8 mouse cellular contexts compared by ENCODE assay signal in the genomic region with DNA sequence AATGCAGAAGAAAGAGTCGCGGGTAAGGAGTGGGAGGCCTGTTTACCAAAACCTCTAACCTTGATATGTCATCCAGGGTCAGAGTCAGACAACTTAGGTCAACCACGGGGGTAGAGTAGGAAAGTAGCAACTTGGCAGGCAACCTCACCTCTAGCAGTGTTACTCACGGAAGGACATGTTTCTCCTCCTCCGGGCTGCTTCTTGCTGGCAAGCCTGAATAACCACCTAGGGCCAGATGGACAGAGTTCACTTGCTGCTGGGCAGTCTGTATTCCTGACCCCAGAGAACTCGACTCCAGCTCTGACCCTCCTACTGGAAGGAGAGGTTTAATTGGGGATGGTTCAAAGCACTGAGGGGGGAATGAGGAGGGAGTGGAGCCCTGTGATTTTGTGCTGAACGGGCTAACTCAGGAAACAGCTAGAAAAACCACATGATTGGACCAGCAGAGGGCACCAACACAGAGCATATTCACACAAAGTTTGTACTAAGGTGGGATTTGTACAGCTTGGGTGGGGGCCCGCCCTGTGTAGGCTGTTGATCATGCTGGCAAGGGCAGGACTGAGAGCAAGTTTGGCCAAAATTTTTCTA. TPM values are rescaled to one million over a fixed set of nuclear protein-coding genes. Genes with fewer than 3 reads are reported as not detected.
DNase-seq lines count a peak whose midpoint lies in the region; ATAC-seq and TF ChIP-seq lines count a peak whose summit lies in the region.

No protein-coding gene starts in this region.

- no peak overlapping the region for H3K4me3 ChIP-seq in kidney, embryonic 15.5 days (replicated peaks)
- no peak overlapping the region for H3K4me3 ChIP-seq in lung, embryonic 14.5 days (ENCODE audit: low read depth, low read length)
- H3K4me3 ChIP-seq in small intestine, adult 2 months (ENCODE audit: low read depth, low read length): no peak overlapping the region

- H3K27me3 ChIP-seq in kidney, embryonic 15.5 days: peaks cover 7% of the 10 kb centered on the region; the same call in 1 of the 2 replicates
- no peaks in the 10 kb centered on the region for H3K27me3 ChIP-seq in lung, embryonic 14.5 days (ENCODE audit: insufficient read depth, low read length)
- no peaks in the 10 kb centered on the region for H3K27me3 ChIP-seq in small intestine, adult 2 months (ENCODE audit: control insufficient read depth, insufficient read depth, low read length)

- H3K4me1 ChIP-seq in kidney, embryonic 15.5 days: 0 out of 2 replicates have a peak, but pooled peaks cover 2% of the 10 kb centered on the region
- no peaks in the 10 kb centered on the region for H3K4me1 ChIP-seq in lung, embryonic 14.5 days (ENCODE audit: insufficient read depth)
- H3K4me1 ChIP-seq in small intestine, adult 2 months (ENCODE audit: control insufficient read depth, insufficient read depth, insufficient read length, low read length): peaks cover 8% of the 10 kb centered on the region; the same call in 1 of the 2 replicates

- TF ChIP-seq CTCF in lung, embryonic 14.5 days (IDR thresholded peaks at IDR 0.05; ENCODE audit: low read depth): peak; percentile 69
- peak; percentile 65; the same call in 1 of the 2 replicates for TF ChIP-seq CTCF in small intestine, adult 2 months (IDR thresholded peaks at IDR 0.05; ENCODE audit: extremely low read depth, insufficient read length, insufficient replicate concordance, low read depth, low read length)

- DNase-seq in right cerebral cortex, postnatal 10 days (ENCODE audit: low spot score in 2 of 2): peak; percentile 47 to 68
- DNase-seq in right cerebral cortex, postnatal 25 days: no peak
- peak; percentile 55 for DNase-seq in adrenal gland, adult 8-10 months
- peak; percentile 16 to 41 for DNase-seq in frontal cortex, postnatal 10 days (ENCODE audit: low spot score in 2 of 2)
- peak; percentile 64 for DNase-seq in lung, embryonic 14.5 days

- H3K4me2 ChIP-seq in kidney, embryonic 15.5 days: no peak overlapping the region
- no peak overlapping the region for H3K4me2 ChIP-seq in lung, embryonic 14.5 days

- WGBS in kidney, embryonic 15.5 days: 25% methylated on average over 8 of the region's 8 CpGs
- WGBS in lung, embryonic 14.5 days: 27% methylated on average over 8 of the region's 8 CpGs
- 27% methylated on average over 8 of the region's 8 CpGs for WGBS in small intestine, adult 2 months

- H3K36me3 ChIP-seq in kidney, embryonic 15.5 days: no peaks in the 10 kb centered on the region
- H3K36me3 ChIP-seq in lung, embryonic 14.5 days (ENCODE audit: insufficient read depth): no peaks in the 10 kb centered on the region
- no peaks in the 10 kb centered on the region for H3K36me3 ChIP-seq in small intestine, adult 2 months (ENCODE audit: control insufficient read depth, insufficient read depth, low read length)

- TF ChIP-seq POLR2A in small intestine, adult 2 months (IDR thresholded peaks at IDR 0.05; ENCODE audit: low read depth, low read length): no peak

- H3K9ac ChIP-seq in kidney, embryonic 15.5 days: no peak overlapping the region
- no peak overlapping the region for H3K9ac ChIP-seq in lung, embryonic 14.5 days

- no peak overlapping the region for H3K27ac ChIP-seq in kidney, embryonic 15.5 days
- H3K27ac ChIP-seq in lung, embryonic 14.5 days (ENCODE audit: low read depth): no peak overlapping the region
- no peak overlapping the region for H3K27ac ChIP-seq in small intestine, adult 2 months (ENCODE audit: insufficient read depth, low read depth, low read length)

- no peaks in the 10 kb centered on the region for H3K9me3 ChIP-seq in kidney, embryonic 15.5 days (replicated peaks)
- H3K9me3 ChIP-seq in lung, embryonic 14.5 days (ENCODE audit: low read depth, low read length): no peaks in the 10 kb centered on the region

- ATAC-seq in kidney, embryonic 15.5 days (replicated peaks; ENCODE audit: low FRiP score): peak; percentile 69; the same call in 1 of the 2 replicates
- peak; percentile 52; the same call in 1 of the 2 replicates for ATAC-seq in lung, embryonic 14.5 days (ENCODE audit: insufficient read depth)
- ATAC-seq in erythroid progenitor cell, adult 5-6 weeks (replicated peaks; ENCODE audit: low FRiP score, poor library complexity, severe bottlenecking): no peak

RNA-seq across cellular contexts. Expression of a gene that starts 9.7 kb away (rescaled TPM):
- total RNA-seq in adrenal gland, adult 8-10 months (2022): 10 to 100 TPM; 42.4 to 95.1 (median 62.1) TPM
- 22.1 and 26.1 TPM in 2 replicates for polyA plus RNA-seq in kidney, embryonic 15.5 days (2015; fragmentation: Nextera tagmentation; extraction: Ambion mirVana)
- 17.9 and 19.7 TPM in 2 replicates for polyA plus RNA-seq in lung, embryonic 14.5 days (2014; fragmentation: Nextera tagmentation; extraction: Ambion mirVana)
- 74.3 and 147 TPM in 2 replicates for polyA plus RNA-seq in small intestine, adult 2 months (2012; rRNA removed)
- total RNA-seq in erythroid progenitor cell, adult 5-6 weeks (2015; ENCODE audit: low replicate concordance): 1.7 and 4.3 TPM in 2 replicates
- 1.1 and 1.5 TPM in 2 replicates for total RNA-seq in erythroid progenitor cell, adult 5-6 weeks (2017; ENCODE audit: low replicate concordance)

RNA-seq across cellular contexts. Expression of a gene that starts 18.5 kb away (rescaled TPM):
- under 1 TPM in 3 of 4 experiments, not detected in 1; 0.09 to 0.70 (median 0.35) TPM for total RNA-seq in adrenal gland, adult 8-10 months (2022)
- polyA plus RNA-seq in kidney, embryonic 15.5 days (2015; fragmentation: Nextera tagmentation; extraction: Ambion mirVana): 0.78 and 1.6 TPM in 2 replicates
- polyA plus RNA-seq in lung, embryonic 14.5 days (2014; fragmentation: Nextera tagmentation; extraction: Ambion mirVana): 0.08 TPM in 1 of 2 replicates, not detected in the other
- 246 and 934 TPM in 2 replicates for polyA plus RNA-seq in small intestine, adult 2 months (2012; rRNA removed)
- total RNA-seq in erythroid progenitor cell, adult 5-6 weeks (2015; ENCODE audit: low replicate concordance): not detected in 2 replicates
- not detected in 2 replicates for total RNA-seq in erythroid progenitor cell, adult 5-6 weeks (2017; ENCODE audit: low replicate concordance)

RNA-seq across cellular contexts. Expression of a gene that starts 45.4 kb away (rescaled TPM):
- not detected for total RNA-seq in adrenal gland, adult 8-10 months (2022)
- 19.0 and 19.2 TPM in 2 replicates for polyA plus RNA-seq in kidney, embryonic 15.5 days (2015; fragmentation: Nextera tagmentation; extraction: Ambion mirVana)
- polyA plus RNA-seq in lung, embryonic 14.5 days (2014; fragmentation: Nextera tagmentation; extraction: Ambion mirVana): not detected in 2 replicates
- 0.19 and 0.81 TPM in 2 replicates for polyA plus RNA-seq in small intestine, adult 2 months (2012; rRNA removed)
- total RNA-seq in erythroid progenitor cell, adult 5-6 weeks (2015; ENCODE audit: low replicate concordance): not detected in 2 replicates
- total RNA-seq in erythroid progenitor cell, adult 5-6 weeks (2017; ENCODE audit: low replicate concordance): not detected in 2 replicates

Comparison
In these comparisons a context has a peak if more than half of its experiments do, and no peak if none do; other contexts are left out.
1. RNA of a gene that starts 18.5 kb away (polyA plus RNA-seq): 246 to 934 TPM in small intestine, adult 2 months; 0.78 to 1.6 TPM in kidney, embryonic 15.5 days and 0.08 TPM in lung, embryonic 14.5 days; every median in the first group is over 10 times any median in the second.
2. RNA of a gene that starts 45.4 kb away (polyA plus RNA-seq): 19.0 to 19.2 TPM in kidney, embryonic 15.5 days; 0.19 to 0.81 TPM in small intestine, adult 2 months and not detected in lung, embryonic 14.5 days; every median in the first group is over 10 times any median in the second.